Mouse (Mus musculus) hindbrain, embryonic 14.5 days (tissue): ENCODE measurements around the gene Adm. TPM values are rescaled to one million over a fixed set of nuclear protein-coding genes. Genes with fewer than 3 reads are reported as not detected.

Experiments used
- ATAC-seq: fragments of 200-750 bp; cut with Nextera tagmentation; 2 replicates; pipeline ENCODE4 v1.8.0; 2017; ENCODE audit warnings: moderate number of reproducible peaks, mild to moderate bottlenecking, moderate TSS enrichment, moderate library complexity; ENCODE audit not compliant: low FRiP score
- DNase-seq: peaks from one replicate; pipeline ENCODE4 v3.0.0-alpha.2; 2015; ENCODE audit warnings: low spot score
- H3K27ac ChIP-seq: fragments of 300-500 bp; sonication (generic); 2 replicates; pipeline ENCODE4 v1.5.1; 2014; ENCODE audit warnings: mild to moderate bottlenecking, moderate library complexity
- H3K27me3 ChIP-seq: fragments of 300-500 bp; sonication (generic); 2 replicates; pipeline ENCODE4 v1.6.1; 2014; ENCODE audit warnings: mild to moderate bottlenecking, low read length, mixed read lengths; ENCODE audit not compliant: control insufficient read depth, insufficient read depth
- H3K36me3 ChIP-seq: fragments of 300-500 bp; sonication (generic); replicated peaks from 2 replicates; pipeline ENCODE4 v1.6.1; 2014; ENCODE audit not compliant: control insufficient read depth, insufficient read depth
- H3K4me1 ChIP-seq: fragments of 300-500 bp; sonication (generic); replicated peaks from 2 replicates; pipeline ENCODE4 v1.6.1; 2014; ENCODE audit warnings: antibody characterized with exemption, low read length, mixed read lengths; ENCODE audit not compliant: control insufficient read depth, insufficient read depth
- H3K4me2 ChIP-seq: fragments of 300-500 bp; sonication (generic); replicated peaks from 2 replicates; pipeline ENCODE4 v1.6.1; 2014; ENCODE audit warnings: mild to moderate bottlenecking, moderate library complexity
- H3K4me3 ChIP-seq: fragments of 300-500 bp; sonication (generic); replicated peaks from 2 replicates; pipeline ENCODE4 v1.5.1; 2014; ENCODE audit warnings: mild to moderate bottlenecking, low read length
- H3K9ac ChIP-seq: fragments of 300-500 bp; sonication (generic); 2 replicates; pipeline ENCODE4 v1.6.1; 2014
- H3K9me3 ChIP-seq: fragments of 300-500 bp; sonication (generic); 2 replicates; pipeline ENCODE4 v1.6.1; 2016; ENCODE audit warnings: low read length; ENCODE audit not compliant: control insufficient read depth
- WGBS: fragments of 180-500 bp; shearing (Covaris S2); extraction: QIAGEN DNeasy Blood & Tissue Kit; methylation state at CpG from one replicate; pipeline ENCODE4 v1.1.7; 2014; 5-methylcytosine and 5-hydroxymethylcytosine counted together
- polyA plus RNA-seq: library from polyadenylated mRNA; unstranded; fragments of >200 nt; fragmentation: Nextera tagmentation; extraction: Ambion mirVana; gene quantifications from 2 replicates; pipeline ENCODE4 v1.2.1, GENCODE M21; 2014

Adm gene
- polyA plus RNA-seq, 1 experiment from 2014 or later, result 2.2 TPM

DNA sequence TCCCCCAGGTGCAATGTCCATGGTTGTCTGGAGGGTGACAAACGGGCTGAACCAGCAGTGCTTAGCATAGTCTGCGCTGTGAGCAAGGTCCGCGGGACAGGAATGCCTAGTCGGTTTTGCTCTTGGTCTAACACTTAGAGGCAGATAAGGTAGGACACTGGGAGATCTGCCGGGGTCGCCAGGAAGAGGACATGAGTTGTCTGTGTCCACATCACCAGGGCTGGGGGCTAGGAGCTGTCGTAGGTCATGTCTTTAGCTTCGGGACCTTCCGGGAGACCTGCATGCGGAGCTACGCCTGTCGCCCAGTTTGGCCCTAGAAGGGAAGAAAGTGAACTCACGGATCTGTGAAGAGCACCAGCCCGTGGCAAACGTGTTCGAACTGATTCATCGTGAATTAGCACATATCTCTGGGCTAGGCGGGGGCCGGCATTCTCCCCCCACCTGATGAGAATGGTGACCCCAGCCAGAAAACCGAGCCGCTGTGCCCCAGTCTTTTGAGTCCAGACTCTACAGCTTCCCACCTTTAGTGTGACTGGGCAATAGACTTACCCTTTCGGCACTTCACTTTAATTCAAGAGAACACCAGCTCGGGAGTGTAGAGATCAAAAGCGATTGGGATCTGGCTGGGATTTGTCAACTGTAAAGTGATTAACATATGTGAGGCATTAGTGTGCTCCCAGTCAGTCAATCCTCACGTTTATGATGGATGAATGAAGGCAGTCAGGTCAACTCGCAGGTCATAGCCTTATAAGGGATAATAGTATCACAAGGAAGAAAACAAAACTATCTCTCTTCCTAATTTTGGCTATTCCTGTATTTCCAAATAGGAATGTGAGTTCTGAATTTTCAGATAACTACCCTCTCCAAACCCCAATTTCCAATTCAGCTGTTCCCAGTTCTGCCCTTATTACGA, 1.0 kb upstream of the Adm start:
- H3K9ac ChIP-seq, result no peak overlapping the region
- no peak overlapping the region for H3K27ac ChIP-seq
- ATAC-seq (no peak), DNase-seq (no peak)
- WGBS, result 4% methylated on average over 28 of the region's 28 CpGs
- H3K9me3 ChIP-seq, result no peaks in the 10 kb centered on the region
- H3K4me2 ChIP-seq, result peak overlapping the region; percentile 84
- H3K4me3 ChIP-seq, result no peak overlapping the region
- peaks cover 38% of the 10 kb centered on the region for H3K4me1 ChIP-seq
- peaks cover 71% of the 10 kb centered on the region for H3K27me3 ChIP-seq
- H3K36me3 ChIP-seq, result no peaks in the 10 kb centered on the region

DNA sequence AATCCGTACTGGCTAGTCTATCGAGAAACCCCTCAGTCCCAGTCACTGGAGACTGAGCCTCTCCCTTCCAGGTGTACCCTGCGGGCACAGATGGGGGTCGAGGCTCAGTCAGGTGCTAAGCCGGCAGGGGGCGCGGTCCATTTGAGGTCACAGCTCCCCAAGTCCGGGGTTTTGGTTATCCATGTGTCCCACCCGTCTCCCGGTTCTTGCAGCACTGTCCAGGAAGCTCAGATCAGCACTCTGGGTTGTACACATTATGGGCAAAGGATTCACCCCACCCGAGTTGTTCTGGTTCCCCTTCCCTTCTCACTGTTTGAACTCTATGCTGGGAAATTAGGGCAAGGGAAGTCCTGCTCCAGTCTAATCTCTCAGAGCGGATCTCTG, 370 bp upstream of the Adm start:
- no peak for ATAC-seq
- DNase-seq, result no peak

GRCm38 (mm10) chr7:110628273-110628600, 776 bp downstream of the Adm start:
- Histone ChIP-seq H3K9ac (peak overlapping the region; percentile 53), H3K4me1 (peaks cover 38% of the 10 kb centered on the region)
- 1% methylated on average over 11 of the region's 11 CpGs for WGBS

More for the DNA sequence above, 370 bp upstream of the Adm start:
- Histone ChIP-seq H3K36me3 (no peaks in the 10 kb centered on the region), H3K9ac (no peak overlapping the region), H3K27ac (no peak overlapping the region), H3K4me3 (peak overlapping the region; percentile 38), H3K4me1 (peaks cover 38% of the 10 kb centered on the region), H3K27me3 (peaks cover 75% of the 10 kb centered on the region), H3K9me3 (no peaks in the 10 kb centered on the region), H3K4me2 (peak overlapping the region; percentile 84)
- WGBS, result 2% methylated on average over 12 of the region's 12 CpGs

GRCm38 (mm10) chr7:110628611-110629354, 1.3 kb downstream of the Adm start:
- ATAC-seq, result no peak
- no peak for DNase-seq
- Histone ChIP-seq H3K27ac (no peak overlapping the region), H3K36me3 (no peaks in the 10 kb centered on the region), H3K9me3 (no peaks in the 10 kb centered on the region), H3K4me1 (peaks cover 38% of the 10 kb centered on the region), H3K27me3 (peaks cover 75% of the 10 kb centered on the region), H3K9ac (peak overlapping the region; percentile 53), H3K4me3 (peak overlapping the region; percentile 38), H3K4me2 (peak overlapping the region; percentile 84)
- WGBS, result 1% methylated on average over 33 of the region's 33 CpGs

More at GRCm38 (mm10) chr7:110628273-110628600, 776 bp downstream of the Adm start:
- Histone ChIP-seq H3K4me3 (peak overlapping the region; percentile 38), H3K27ac (no peak overlapping the region), H3K4me2 (peak overlapping the region; percentile 84), H3K27me3 (peaks cover 75% of the 10 kb centered on the region), H3K9me3 (no peaks in the 10 kb centered on the region), H3K36me3 (no peaks in the 10 kb centered on the region)
- ATAC-seq (no peak), DNase-seq (no peak)

- peaks cover 38% of the 10 kb centered on the region for H3K4me1 ChIP-seq
- ATAC-seq, result peak; percentile 91
- 1% methylated on average over 36 of the region's 36 CpGs for WGBS
- H3K4me3 ChIP-seq, result peak overlapping the region; percentile 31
- peak overlapping the region; percentile 51 for H3K9ac ChIP-seq
- H3K27me3 ChIP-seq, result peaks cover 64% of the 10 kb centered on the region
- H3K36me3 ChIP-seq, result no peaks in the 10 kb centered on the region
- H3K4me2 ChIP-seq, result peak overlapping the region; percentile 84
- no peaks in the 10 kb centered on the region for H3K9me3 ChIP-seq
- no peak overlapping the region for H3K27ac ChIP-seq
- peak; percentile 95 for DNase-seq
Observed at GRCm38 (mm10) chr7:110629892-110630666, 2.6 kb downstream of the Adm start.

GRCm38 (mm10) chr7:110631136-110631888, 3.9 kb downstream of the Adm start:
- Histone ChIP-seq H3K4me1 (peaks cover 38% of the 10 kb centered on the region), H3K4me3 (no peak overlapping the region), H3K36me3 (no peaks in the 10 kb centered on the region), H3K27ac (no peak overlapping the region), H3K27me3 (peaks cover 52% of the 10 kb centered on the region), H3K9ac (no peak overlapping the region), H3K4me2 (peak overlapping the region; percentile 84; the same call in 1 of the 2 replicates), H3K9me3 (no peaks in the 10 kb centered on the region)
- WGBS, result 75% methylated on average over 16 of the region's 16 CpGs
- ATAC-seq (no peak), DNase-seq (no peak)

DNA sequence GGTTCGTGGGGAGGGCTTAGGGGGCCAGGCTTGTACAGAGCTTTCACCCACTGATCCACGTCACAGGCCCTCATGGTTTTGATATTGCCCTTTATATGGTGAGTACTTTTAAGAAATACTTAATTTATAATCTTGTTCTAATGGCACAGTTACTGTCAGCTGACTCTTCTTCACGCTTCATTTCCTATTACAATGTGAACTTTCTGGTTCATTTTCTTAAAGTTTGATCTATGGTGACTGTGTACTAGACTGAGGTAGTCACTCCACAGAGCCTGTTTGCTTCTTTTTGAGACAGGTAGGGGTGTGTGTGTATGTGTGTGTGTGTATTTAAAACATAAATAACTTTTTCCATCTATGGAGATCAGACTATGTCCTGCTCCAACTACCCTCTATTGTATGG, 8.5 kb downstream of the Adm start:
- DNase-seq (no peak), ATAC-seq (no peak)
- Histone ChIP-seq H3K36me3 (no peaks in the 10 kb centered on the region), H3K27ac (no peak overlapping the region), H3K9ac (no peak overlapping the region), H3K4me1 (0 out of 2 replicates have a peak, but pooled peaks cover 5% of the 10 kb centered on the region), H3K27me3 (peaks cover 8% of the 10 kb centered on the region; the same call in 1 of the 2 replicates), H3K9me3 (no peaks in the 10 kb centered on the region), H3K4me2 (no peak overlapping the region), H3K4me3 (no peak overlapping the region)
- WGBS, result 61% methylated on average over 3 of the region's 3 CpGs

GRCm38 (mm10) chr7:110636559-110636958, 9.1 kb downstream of the Adm start:
- Histone ChIP-seq H3K4me1 (0 out of 2 replicates have a peak, but pooled peaks cover 5% of the 10 kb centered on the region), H3K27me3 (peaks cover 2% of the 10 kb centered on the region; the same call in 1 of the 2 replicates), H3K9me3 (no peaks in the 10 kb centered on the region), H3K27ac (no peak overlapping the region), H3K4me2 (no peak overlapping the region), H3K4me3 (no peak overlapping the region), H3K9ac (no peak overlapping the region), H3K36me3 (no peaks in the 10 kb centered on the region)
- no peak for ATAC-seq
- no peak for DNase-seq
- WGBS, result 28% methylated on average over 1 of the region's 1 CpGs
